Mouse (Mus musculus) limb, embryonic 12.5 days (tissue): ENCODE measurements around the gene 2010315B03Rik. TPM values are rescaled to one million over a fixed set of nuclear protein-coding genes. Genes with fewer than 3 reads are reported as not detected.
"Not testable (repeated sequence)": the region's sequence is repeated elsewhere in the genome, so short reads cannot be mapped to it uniquely, and the experiment has no call there.

ENCODE experiments used
- ATAC-seq: fragments of 200-750 bp; cut with Nextera tagmentation; 2 replicates; pipeline ENCODE4 v1.8.0; 2017; ENCODE audit warnings: low read depth, moderate TSS enrichment; ENCODE audit not compliant: insufficient number of reproducible peaks, insufficient read depth, low FRiP score, low TSS enrichment
- H3K27ac ChIP-seq: fragments of 300-500 bp; sonication (generic); 2 replicates; pipeline ENCODE4 v1.5.1; 2016; ENCODE audit warnings: mild to moderate bottlenecking, moderate library complexity
- H3K27me3 ChIP-seq: fragments of 300-500 bp; sonication (generic); 2 replicates; pipeline ENCODE4 v1.6.1; 2016; ENCODE audit warnings: mild to moderate bottlenecking, moderate library complexity
- H3K36me3 ChIP-seq: fragments of 300-500 bp; sonication (generic); 2 replicates; pipeline ENCODE4 v1.6.1; 2016; ENCODE audit warnings: mild to moderate bottlenecking, moderate library complexity
- H3K4me1 ChIP-seq: fragments of 300-500 bp; sonication (generic); replicated peaks from 2 replicates; pipeline ENCODE4 v1.6.1; 2016
- H3K4me2 ChIP-seq: fragments of 300-500 bp; sonication (generic); 2 replicates; pipeline ENCODE4 v1.6.1; 2016; ENCODE audit warnings: mild to moderate bottlenecking, moderate library complexity
- H3K4me3 ChIP-seq: fragments of 300-500 bp; sonication (generic); replicated peaks from 2 replicates; pipeline ENCODE4 v1.5.1; 2016; ENCODE audit warnings: mild to moderate bottlenecking
- H3K9ac ChIP-seq: fragments of 300-500 bp; sonication (generic); replicated peaks from 2 replicates; pipeline ENCODE4 v1.6.1; 2016; ENCODE audit warnings: mild to moderate bottlenecking, moderate library complexity
- H3K9me3 ChIP-seq: fragments of 300-500 bp; sonication (generic); 2 replicates; pipeline ENCODE4 v1.6.1; 2016; ENCODE audit warnings: mild to moderate bottlenecking, moderate library complexity
- WGBS: fragments of 180-500 bp; shearing (Covaris S2); methylation state at CpG from one replicate; pipeline ENCODE4 v1.1.7; 2016; 5-methylcytosine and 5-hydroxymethylcytosine counted together
- polyA plus RNA-seq: library from polyadenylated mRNA; unstranded; fragments of >200 nt; fragmentation: Nextera tagmentation; extraction: Ambion mirVana; gene quantifications from 2 replicates; pipeline ENCODE4 v1.2.1, GENCODE M21; 2016

The 2010315B03Rik gene
- polyA plus RNA-seq, 1 experiment from 2014 or later, result 5.4 TPM

DNA sequence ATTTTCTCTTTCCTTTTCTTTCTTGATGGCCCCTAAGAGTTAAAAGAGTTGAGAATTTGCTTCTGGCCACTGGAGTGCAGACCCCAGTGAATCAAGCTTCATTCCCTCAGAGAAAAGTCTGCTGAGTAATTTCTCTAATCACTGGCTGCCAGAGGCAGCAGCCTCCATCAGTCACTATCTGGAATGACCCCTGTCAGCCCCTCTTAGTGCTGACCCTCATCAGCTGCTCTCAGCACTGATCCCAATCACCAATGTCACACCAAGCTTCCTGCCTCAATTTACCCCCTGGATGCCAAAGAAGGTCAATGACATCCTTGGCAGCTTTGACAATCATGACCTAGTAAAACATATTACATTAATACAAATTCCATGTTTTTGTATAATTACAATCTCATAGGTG is 45.0 kb downstream of the 2010315B03Rik start:
- Histone ChIP-seq H3K4me1 (no peaks in the 10 kb centered on the region), H3K27ac (no peak overlapping the region), H3K9ac (no peak overlapping the region), H3K4me3 (no peak overlapping the region), H3K27me3 (no peaks in the 10 kb centered on the region), H3K36me3 (peaks cover 35% of the 10 kb centered on the region), H3K9me3 (peaks cover 30% of the 10 kb centered on the region), H3K4me2 (no peak overlapping the region)
- ATAC-seq, result no peak

GRCm38 (mm10) chr9:124262987-124263717 is 49.3 kb downstream of the 2010315B03Rik start:
- Histone ChIP-seq H3K4me2 (no peak overlapping the region), H3K27me3 (no peaks in the 10 kb centered on the region), H3K36me3 (no peaks in the 10 kb centered on the region), H3K9me3 (no peaks in the 10 kb centered on the region), H3K9ac (no peak overlapping the region), H3K27ac (no peak overlapping the region), H3K4me3 (no peak overlapping the region), H3K4me1 (no peaks in the 10 kb centered on the region)
- no peak for ATAC-seq
- 86% methylated on average over 4 of the region's 4 CpGs for WGBS

- no peak overlapping the region for H3K27ac ChIP-seq
- 83% methylated on average over 4 of the region's 4 CpGs for WGBS
- no peaks in the 10 kb centered on the region for H3K4me1 ChIP-seq
- H3K9me3 ChIP-seq, result peaks cover 12% of the 10 kb centered on the region
- H3K4me2 ChIP-seq, result no peak overlapping the region
- ATAC-seq, result no peak
- no peaks in the 10 kb centered on the region for H3K27me3 ChIP-seq
- no peak overlapping the region for H3K9ac ChIP-seq
- H3K4me3 ChIP-seq, result no peak overlapping the region
- no peaks in the 10 kb centered on the region for H3K36me3 ChIP-seq
Measured at GRCm38 (mm10) chr9:124258067-124258556, 54.4 kb downstream of the 2010315B03Rik start.

DNA sequence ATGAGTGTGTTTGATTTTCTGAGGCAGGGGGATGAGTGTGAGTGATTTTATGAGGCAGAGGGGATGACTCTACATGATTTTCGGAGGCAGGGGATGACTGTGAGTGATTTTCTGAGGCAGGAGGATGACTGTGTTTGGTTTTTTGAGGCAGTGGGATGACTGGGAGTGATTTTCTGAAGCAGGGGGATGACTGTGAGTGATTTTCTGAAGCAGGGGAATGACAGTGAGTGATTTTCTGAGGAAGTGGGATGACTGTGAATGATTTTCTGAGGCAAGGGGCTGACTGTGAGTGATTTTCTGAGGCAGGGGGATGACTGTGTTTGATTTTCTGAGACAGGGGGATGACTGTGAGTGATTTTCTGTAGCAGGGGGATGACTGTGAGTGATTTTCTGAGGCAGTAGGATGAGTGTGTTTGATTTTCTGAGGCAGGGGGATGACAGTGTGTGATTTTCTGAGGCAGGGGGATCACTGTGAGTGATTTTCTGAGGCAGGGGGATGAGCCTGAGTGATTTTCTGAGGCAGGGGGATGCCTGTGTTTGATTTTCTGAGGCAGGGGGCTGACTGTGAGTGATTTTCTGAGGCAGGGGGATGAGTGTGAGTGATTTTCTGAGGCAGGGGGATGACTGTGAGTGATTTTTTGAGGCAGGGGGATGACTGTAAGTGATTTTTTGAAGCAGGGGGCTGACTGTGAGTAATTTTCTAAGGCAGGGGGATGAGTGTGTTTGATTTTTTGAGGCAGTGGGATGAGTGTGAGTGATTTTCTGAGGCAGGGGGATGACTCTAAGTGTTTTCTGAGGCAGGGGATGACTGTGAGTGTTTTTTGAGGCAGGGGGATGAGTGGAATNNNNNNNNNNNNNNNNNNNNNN is 55.1 kb downstream of the 2010315B03Rik start:
- Histone ChIP-seq H3K4me1 (no peaks in the 10 kb centered on the region), H3K4me2 (no peak overlapping the region), H3K36me3 (no peaks in the 10 kb centered on the region), H3K4me3 (no peak overlapping the region), H3K9me3 (peaks cover 12% of the 10 kb centered on the region), H3K27me3 (no peaks in the 10 kb centered on the region), H3K27ac (no peak overlapping the region), H3K9ac (no peak overlapping the region)
- ATAC-seq, result no peak
- 52% methylated on average over 1 of the region's 1 CpGs for WGBS

- not testable (repeated sequence) for H3K4me3 ChIP-seq, H3K27me3 ChIP-seq, H3K4me2 ChIP-seq, H3K4me1 ChIP-seq, H3K27ac ChIP-seq, H3K36me3 ChIP-seq
- peaks cover 12% of the 10 kb centered on the region for H3K9me3 ChIP-seq
- ATAC-seq, result peak; percentile 52; the same call in 1 of the 2 replicates
- 15% methylated on average over 1 of the region's 1 CpGs for WGBS
- peak overlapping the region; percentile 0; the same call in 1 of the 2 replicates for H3K9ac ChIP-seq
Measured at GRCm38 (mm10) chr9:124256271-124257199, 56.0 kb downstream of the 2010315B03Rik start.

GRCm38 (mm10) chr9:124251438-124251837 is 61.1 kb downstream of the 2010315B03Rik start:
- ATAC-seq, result no peak

More at GRCm38 (mm10) chr9:124251438-124251837, 61.1 kb downstream of the 2010315B03Rik start:
- Histone ChIP-seq H3K27me3 (no peaks in the 10 kb centered on the region), H3K27ac (no peak overlapping the region), H3K4me2 (no peak overlapping the region), H3K4me3 (no peak overlapping the region), H3K4me1 (no peaks in the 10 kb centered on the region), H3K9me3 (peaks cover 4% of the 10 kb centered on the region), H3K9ac (no peak overlapping the region), H3K36me3 (no peaks in the 10 kb centered on the region)

Other genes starting within 250 kb of the 2010315B03Rik start
- gene Ccr2, start 210.7 kb downstream of the 2010315B03Rik start, polyA plus RNA-seq, result 0.76 and 0.93 TPM in 2 replicates
- 0.19 and 0.59 TPM in 2 replicates for gene Ccr5, start 191.2 kb downstream of the 2010315B03Rik start, polyA plus RNA-seq
- 121 TPM in 2 replicates for gene Ppp2r3d, start 164.2 kb upstream of the 2010315B03Rik start, polyA plus RNA-seq
- gene Gm21836, start 181.1 kb upstream of the 2010315B03Rik start, polyA plus RNA-seq, result not detected in 2 replicates